Mouse (Mus musculus) adrenal gland, postnatal 4 days (tissue): Measurements from ENCODE around the gene Cd3g. TPM values are rescaled to one million over a fixed set of nuclear protein-coding genes. Genes with fewer than 3 reads are reported as not detected.

Source experiments
- DNase-seq, 2 experiments: peaks; one replicate each; pipeline ENCODE4 v3.0.0; 2021 to 2022; ENCODE audit warnings: low spot score in 2 of 2, mixed read lengths in 2 of 2
- total RNA-seq, 2 experiments: library from RNA; stranded (reverse); gene quantifications; 2 replicates each; pipeline ENCODE4 v1.2.3; 2021

The Cd3g gene
- total RNA-seq, 2 experiments from 2014 or later = 0.76 TPM; not detected in 1

DNA sequence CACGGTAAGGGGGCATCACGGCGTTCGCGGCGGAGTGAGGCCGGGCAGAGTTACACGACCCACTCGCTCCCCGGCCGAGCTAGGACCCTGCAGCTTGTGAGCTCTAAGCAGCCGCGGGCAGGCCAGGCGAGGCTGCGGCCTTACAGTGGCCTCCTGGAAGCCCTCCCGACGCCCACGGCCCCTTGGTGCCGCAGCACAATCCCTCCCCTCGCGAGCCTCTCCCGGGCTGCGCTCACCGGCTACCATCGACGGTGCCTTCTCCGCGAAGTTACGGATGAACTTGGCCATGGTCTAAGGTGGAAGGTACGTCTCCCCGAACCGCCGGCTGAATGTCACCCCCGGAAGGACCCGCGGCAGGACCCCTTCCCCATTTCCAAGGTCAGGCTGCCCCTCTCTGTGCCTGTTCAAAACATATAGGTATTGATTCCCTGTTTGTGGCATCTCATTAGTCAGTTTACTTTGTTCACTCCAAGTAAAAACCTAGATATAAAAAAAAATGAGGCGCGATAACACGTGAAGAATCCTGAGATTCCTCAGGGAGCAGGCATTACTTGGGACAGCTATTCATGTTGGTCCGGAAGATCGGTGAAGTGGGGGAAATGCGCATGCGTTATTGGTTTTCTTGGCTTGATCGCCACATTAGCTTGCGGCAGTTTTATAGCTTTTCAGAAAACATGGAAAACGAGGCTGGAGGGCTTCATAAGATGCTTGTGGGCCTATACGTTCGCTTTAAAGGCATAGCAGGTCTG lies 59.7 kb downstream of the Cd3g start, which contains the start of gene Atp5l:
TSS of gene Atp5l (minus strand) at position 369 of the 749 bp plus-strand sequence.
- DNase-seq = peak; percentile 56 to 76

DNA sequence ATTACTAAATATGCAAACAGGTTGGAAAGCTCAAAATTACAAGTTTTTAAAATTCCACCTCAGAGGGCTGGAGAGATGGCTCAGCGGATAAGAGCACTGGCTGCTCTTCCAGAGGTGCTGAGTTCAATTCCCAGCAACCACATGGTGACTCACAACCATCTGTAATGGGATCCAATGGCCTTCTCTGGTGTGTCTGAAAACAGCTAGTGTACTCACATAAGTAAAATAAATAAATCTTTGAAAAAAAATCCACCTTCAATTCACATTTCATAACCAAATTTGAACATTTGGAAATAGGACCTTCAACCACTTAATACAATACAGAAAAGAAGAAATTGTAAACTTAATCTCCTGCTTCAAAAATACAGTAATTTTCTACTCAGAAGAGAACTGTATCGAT lies 60.6 kb downstream of the Cd3g start:
- no peak for DNase-seq

Other genes starting within 250 kb of the Cd3g start
- 10 to 100 TPM; 58.5 to 76.1 TPM for gene Phldb1, start 245.2 kb downstream of the Cd3g start, total RNA-seq
- gene Arcn1, start 212.6 kb downstream of the Cd3g start, total RNA-seq = 100 to 1,000 TPM; 157 to 158 TPM
- 100 to 1,000 TPM; 122 to 127 TPM for gene Ift46, start 212.5 kb downstream of the Cd3g start, total RNA-seq
- gene Tmem25, start 181.1 kb downstream of the Cd3g start, total RNA-seq = 1 to 10 TPM; 8.6 to 9.5 TPM
- gene Ttc36, start 177.4 kb downstream of the Cd3g start, total RNA-seq = 10 to 100 TPM; 26.5 to 40.4 TPM
- gene Kmt2a, start 99.1 kb downstream of the Cd3g start, total RNA-seq = 10 to 100 TPM; 38.2 to 40.3 TPM
- 100 to 1,000 TPM; 458 to 535 TPM for gene Atp5l, start 59.7 kb downstream of the Cd3g start, total RNA-seq
- gene Ube4a, start 14.8 kb downstream of the Cd3g start, total RNA-seq = 10 to 100 TPM; 81.6 to 90.5 TPM
- gene Cd3d, start 1.4 kb upstream of the Cd3g start, total RNA-seq = under 1 TPM in 1 of 2 experiments, not detected in 1; 0.87 TPM
- gene Cd3e, start 29.2 kb upstream of the Cd3g start, total RNA-seq = under 1 TPM in 1 of 2 experiments, not detected in 1; 0.93 TPM
- 1 to 10 TPM; 7.2 to 7.4 TPM for gene Mpzl2, start 59.4 kb upstream of the Cd3g start, total RNA-seq
- gene Mpzl3, start 74.8 kb upstream of the Cd3g start, total RNA-seq = 1 to 10 TPM; 3.6 to 5.1 TPM
- 1 to 10 TPM; 1.2 to 1.6 TPM for gene Jaml, start 98.8 kb upstream of the Cd3g start, total RNA-seq
- gene Scn2b, start 137.4 kb upstream of the Cd3g start, total RNA-seq = 1 to 10 TPM; 6.6 to 7.9 TPM
- 1 to 10 TPM; 2.6 to 3.0 TPM for gene Scn4b, start 158.0 kb upstream of the Cd3g start, total RNA-seq
- under 1 TPM in 1 of 2 experiments, not detected in 1; 0.17 TPM for gene BC049352, start 201.6 kb upstream of the Cd3g start, total RNA-seq
- under 1 TPM in 1 of 2 experiments, not detected in 1; 0.50 TPM for gene Tmprss4, start 223.7 kb upstream of the Cd3g start, total RNA-seq